Mouse (Mus musculus) liver, embryonic 13.5 days (tissue): ENCODE results near the gene Edf1. TPM values are rescaled to one million over a fixed set of nuclear protein-coding genes. Genes with fewer than 3 reads are reported as not detected.
A peak's percentile ranks its signal among the peaks of the same experiment; 100 is the strongest.

Source experiments
- ATAC-seq: fragments of 200-750 bp; cut with Nextera tagmentation; 2 replicates; pipeline ENCODE4 v1.8.0; 2017; ENCODE audit warnings: low read depth, mild to moderate bottlenecking, moderate number of reproducible peaks, moderate library complexity
- DNase-seq: peaks from one replicate; pipeline ENCODE4 v3.0.0; 2022
- H3K27ac ChIP-seq: fragments of 300-500 bp; sonication (generic); 2 replicates; pipeline ENCODE4 v1.5.1; 2015; ENCODE audit warnings: moderate library complexity, mild to moderate bottlenecking, inconsistent platforms
- H3K27me3 ChIP-seq: fragments of 300-500 bp; sonication (generic); 2 replicates; pipeline ENCODE4 v1.6.1; 2015; ENCODE audit warnings: mild to moderate bottlenecking, inconsistent platforms
- H3K36me3 ChIP-seq: fragments of 300-500 bp; sonication (generic); 2 replicates; pipeline ENCODE4 v1.6.1; 2015; ENCODE audit warnings: mild to moderate bottlenecking, inconsistent platforms
- H3K4me1 ChIP-seq: fragments of 300-500 bp; sonication (generic); replicated peaks from 2 replicates; pipeline ENCODE4 v1.6.1; 2015; ENCODE audit warnings: inconsistent platforms
- H3K4me2 ChIP-seq: fragments of 300-500 bp; sonication (generic); 2 replicates; pipeline ENCODE4 v1.6.1; 2015; ENCODE audit warnings: inconsistent platforms, mild to moderate bottlenecking, moderate library complexity
- H3K4me3 ChIP-seq: fragments of 300-500 bp; sonication (generic); replicated peaks from 2 replicates; pipeline ENCODE4 v1.5.1; 2015; ENCODE audit warnings: mild to moderate bottlenecking, inconsistent platforms
- H3K9ac ChIP-seq: fragments of 300-500 bp; sonication (generic); 2 replicates; pipeline ENCODE4 v1.6.1; 2015; ENCODE audit warnings: mild to moderate bottlenecking, inconsistent platforms
- H3K9me3 ChIP-seq: fragments of 300-500 bp; sonication (generic); replicated peaks from 2 replicates; pipeline ENCODE4 v1.6.1; 2016; ENCODE audit warnings: inconsistent platforms
- WGBS: fragments of 180-500 bp; shearing (Covaris S2); methylation state at CpG from one replicate; pipeline ENCODE4 v1.1.7; 2015; ENCODE audit not compliant: insufficient replicate concordance; 5-methylcytosine and 5-hydroxymethylcytosine counted together
- polyA plus RNA-seq: library from polyadenylated mRNA; unstranded; fragments of >200 nt; fragmentation: Nextera tagmentation; extraction: Ambion mirVana; gene quantifications from 2 replicates; pipeline ENCODE4 v1.2.1, GENCODE M21; 2015

Gene Edf1
- polyA plus RNA-seq, 1 experiment from 2014 or later = 275 TPM

GRCm38 (mm10) chr2:25584856-25585255, 27.2 kb downstream of the Edf1 start:
- ATAC-seq = no peak
- Histone ChIP-seq H3K4me2 (no peak overlapping the region), H3K4me3 (no peak overlapping the region), H3K27ac (no peak overlapping the region), H3K36me3 (peaks cover 65% of the 10 kb centered on the region), H3K9me3 (no peaks in the 10 kb centered on the region), H3K9ac (no peak overlapping the region), H3K4me1 (peaks cover 37% of the 10 kb centered on the region), H3K27me3 (peaks cover 16% of the 10 kb centered on the region)
- WGBS = 89% methylated on average over 4 of the region's 4 CpGs
- no peak for DNase-seq

- Histone ChIP-seq H3K36me3 (peaks cover 72% of the 10 kb centered on the region), H3K4me3 (no peak overlapping the region), H3K9ac (no peak overlapping the region), H3K9me3 (no peaks in the 10 kb centered on the region), H3K4me2 (no peak overlapping the region), H3K27ac (no peak overlapping the region), H3K4me1 (peaks cover 31% of the 10 kb centered on the region), H3K27me3 (peaks cover 9% of the 10 kb centered on the region)
- DNase-seq (no peak), ATAC-seq (no peak)
- WGBS = 69% methylated on average over 3 of the region's 3 CpGs
Measured at GRCm38 (mm10) chr2:25585601-25586000, 28.0 kb downstream of the Edf1 start.

DNA sequence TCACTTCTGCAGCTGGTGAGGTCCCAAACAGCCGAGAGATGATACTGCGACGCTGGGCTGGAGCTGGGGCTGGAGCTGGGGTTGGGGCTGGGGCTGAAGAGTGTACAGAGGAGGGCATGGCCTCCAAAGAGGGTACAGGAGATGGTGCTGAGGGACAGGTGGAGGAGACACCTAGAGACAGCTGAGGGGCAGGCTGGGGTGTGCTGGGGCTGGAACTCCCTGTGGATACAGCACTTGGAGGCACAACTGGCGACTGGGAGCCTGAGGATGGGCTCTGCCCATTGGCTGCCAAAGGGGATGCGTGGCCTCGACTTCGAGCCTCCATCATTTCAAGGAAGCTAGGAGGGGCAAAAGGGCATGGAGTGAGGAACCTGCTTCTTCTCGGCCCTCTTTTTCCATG, 29.6 kb downstream of the Edf1 start:
- no peaks in the 10 kb centered on the region for H3K9me3 ChIP-seq
- H3K4me2 ChIP-seq = no peak overlapping the region
- no peak for DNase-seq
- peaks cover 15% of the 10 kb centered on the region for H3K4me1 ChIP-seq
- H3K27ac ChIP-seq = no peak overlapping the region
- H3K4me3 ChIP-seq = no peak overlapping the region
- H3K9ac ChIP-seq = no peak overlapping the region
- ATAC-seq = no peak
- no peaks in the 10 kb centered on the region for H3K27me3 ChIP-seq
- WGBS = 82% methylated on average over 8 of the region's 8 CpGs
- H3K36me3 ChIP-seq = peaks cover 89% of the 10 kb centered on the region

GRCm38 (mm10) chr2:25588227-25588907, 30.7 kb downstream of the Edf1 start:
- no peaks in the 10 kb centered on the region for H3K9me3 ChIP-seq
- H3K4me1 ChIP-seq = 0 out of 2 replicates have a peak, but pooled peaks cover 4% of the 10 kb centered on the region
- ATAC-seq (no peak), DNase-seq (no peak)
- H3K4me2 ChIP-seq = no peak overlapping the region
- no peak overlapping the region for H3K9ac ChIP-seq
- 73% methylated on average over 8 of the region's 8 CpGs for WGBS
- peaks cover 93% of the 10 kb centered on the region for H3K36me3 ChIP-seq
- no peaks in the 10 kb centered on the region for H3K27me3 ChIP-seq
- H3K27ac ChIP-seq = peak overlapping the region; percentile 37; the same call in 1 of the 2 replicates
- no peak overlapping the region for H3K4me3 ChIP-seq

GRCm38 (mm10) chr2:25591863-25592262, 34.2 kb downstream of the Edf1 start:
- Histone ChIP-seq H3K4me2 (no peak overlapping the region), H3K9me3 (no peaks in the 10 kb centered on the region), H3K4me3 (no peak overlapping the region), H3K27me3 (no peaks in the 10 kb centered on the region), H3K9ac (no peak overlapping the region), H3K27ac (no peak overlapping the region), H3K36me3 (peaks cover 88% of the 10 kb centered on the region), H3K4me1 (no peaks in the 10 kb centered on the region)
- ATAC-seq (peak; percentile 41; the same call in 1 of the 2 replicates), DNase-seq (no peak)
- 69% methylated on average over 2 of the region's 2 CpGs for WGBS

DNA sequence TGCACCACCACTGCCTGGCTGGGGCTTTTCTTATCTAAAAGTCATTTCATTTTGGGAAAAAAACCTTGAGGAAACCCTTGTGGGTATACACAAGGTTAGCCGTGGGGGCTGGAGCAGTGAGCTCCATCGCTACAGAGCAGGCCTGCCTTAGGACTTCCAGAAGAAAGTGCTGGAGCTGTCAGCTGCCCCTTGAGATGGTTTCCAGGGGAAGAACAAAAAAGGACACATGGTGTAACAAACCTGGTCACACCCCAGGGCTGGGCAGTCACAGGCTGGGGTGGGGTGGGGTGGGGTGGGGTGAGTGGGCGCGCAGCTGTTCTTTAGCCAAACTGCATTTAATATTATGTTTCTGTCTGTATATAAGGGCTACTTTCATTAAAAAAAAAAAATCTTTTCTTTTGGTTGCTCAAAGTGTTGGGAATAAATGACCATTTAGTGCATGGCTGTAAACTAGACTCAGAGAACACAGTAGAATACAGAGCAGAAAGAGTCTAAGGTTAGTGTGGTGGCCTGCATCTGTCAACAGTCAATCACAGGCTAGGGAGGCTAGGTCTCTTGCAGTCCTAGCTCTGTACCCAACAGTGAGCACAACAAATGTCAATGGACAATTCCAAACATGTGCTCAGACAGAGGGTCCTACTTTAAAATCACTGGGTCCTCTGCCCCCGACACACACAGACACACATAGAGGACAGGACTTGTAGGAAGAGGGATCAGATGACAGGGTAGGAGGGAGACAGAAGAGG, 39.3 kb downstream of the Edf1 start:
- Histone ChIP-seq H3K9me3 (no peaks in the 10 kb centered on the region), H3K9ac (no peak overlapping the region), H3K4me1 (peaks cover 16% of the 10 kb centered on the region), H3K4me2 (no peak overlapping the region), H3K27ac (no peak overlapping the region), H3K27me3 (no peaks in the 10 kb centered on the region), H3K36me3 (peaks cover 95% of the 10 kb centered on the region), H3K4me3 (no peak overlapping the region)
- 88% methylated on average over 5 of the region's 5 CpGs for WGBS
- DNase-seq = no peak
- ATAC-seq = no peak

- no peaks in the 10 kb centered on the region for H3K9me3 ChIP-seq
- H3K4me1 ChIP-seq = peaks cover 16% of the 10 kb centered on the region
- WGBS = 80% methylated on average over 1 of the region's 1 CpGs
- H3K36me3 ChIP-seq = peaks cover 95% of the 10 kb centered on the region
- no peaks in the 10 kb centered on the region for H3K27me3 ChIP-seq
- no peak overlapping the region for H3K9ac ChIP-seq
- H3K4me3 ChIP-seq = no peak overlapping the region
- ATAC-seq = no peak
- no peak overlapping the region for H3K27ac ChIP-seq
- no peak overlapping the region for H3K4me2 ChIP-seq
- DNase-seq = no peak
Measured at GRCm38 (mm10) chr2:25598749-25599148, 41.1 kb downstream of the Edf1 start.

GRCm38 (mm10) chr2:25600037-25600436, 42.4 kb downstream of the Edf1 start:
- Histone ChIP-seq H3K27me3 (no peaks in the 10 kb centered on the region), H3K9me3 (no peaks in the 10 kb centered on the region), H3K4me2 (no peak overlapping the region), H3K4me3 (no peak overlapping the region), H3K9ac (no peak overlapping the region), H3K27ac (no peak overlapping the region), H3K4me1 (peaks cover 24% of the 10 kb centered on the region), H3K36me3 (peaks cover 91% of the 10 kb centered on the region)
- WGBS = 77% methylated on average over 2 of the region's 2 CpGs
- DNase-seq = no peak
- ATAC-seq = peak; percentile 61

GRCm38 (mm10) chr2:25602526-25602925, 44.9 kb downstream of the Edf1 start:
- Histone ChIP-seq H3K27ac (no peak overlapping the region), H3K4me2 (no peak overlapping the region), H3K9me3 (no peaks in the 10 kb centered on the region), H3K36me3 (peaks cover 66% of the 10 kb centered on the region), H3K27me3 (no peaks in the 10 kb centered on the region), H3K4me3 (no peak overlapping the region), H3K9ac (no peak overlapping the region), H3K4me1 (peaks cover 43% of the 10 kb centered on the region)
- DNase-seq (no peak), ATAC-seq (no peak)
- 86% methylated on average over 5 of the region's 5 CpGs for WGBS

DNA sequence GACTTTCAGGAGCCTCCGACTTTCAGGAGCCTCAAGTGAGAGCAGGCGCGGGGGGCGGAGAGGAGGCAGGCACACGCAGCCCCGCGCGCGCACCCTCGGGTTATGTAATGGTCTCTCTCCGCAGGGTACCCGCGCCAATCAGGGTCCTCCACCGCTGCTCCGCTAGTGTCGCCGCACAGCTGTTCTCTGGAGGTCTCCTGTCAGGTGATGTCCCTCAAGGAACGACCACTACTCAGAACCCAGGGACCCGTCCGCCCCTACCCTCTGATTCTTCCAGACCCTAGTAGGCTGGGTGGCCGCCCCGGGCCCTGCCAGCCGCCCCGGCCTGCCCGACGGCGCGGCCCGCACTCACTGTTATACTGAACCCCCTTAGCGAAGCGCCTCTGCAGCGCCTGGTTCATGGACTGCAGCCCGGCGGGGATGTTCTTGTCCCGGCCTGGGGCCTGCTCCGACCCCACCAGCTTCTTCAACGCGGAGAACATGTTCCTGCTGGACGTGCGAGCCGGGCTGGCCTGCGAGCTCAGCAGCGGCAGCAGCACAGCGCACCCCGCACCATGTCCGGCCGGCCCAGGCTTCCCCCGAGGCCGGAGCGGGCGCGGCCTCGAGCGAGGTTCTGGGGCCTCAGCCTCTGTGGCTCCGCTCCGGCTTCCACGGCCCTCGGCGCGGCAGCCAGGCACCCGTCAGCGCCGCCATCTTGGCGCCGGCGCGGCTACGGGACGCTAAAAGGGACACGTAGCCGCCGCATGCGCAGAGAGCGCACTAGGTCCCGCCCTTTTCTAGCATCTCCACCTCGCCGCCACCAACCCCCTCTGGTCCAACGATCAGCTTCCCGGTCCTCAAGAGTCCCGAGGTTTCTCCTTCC, 50.3 kb downstream of the Edf1 start, which contains the start of gene Rabl6:
Gene Rabl6, minus strand, starts transcription at position 761 of the 862 bp plus-strand sequence.
- Histone ChIP-seq H3K4me1 (peaks cover 35% of the 10 kb centered on the region), H3K9ac (peak within 1 kb of the TSS; percentile 94), H3K36me3 (peaks cover 12% of the 10 kb centered on the region), H3K9me3 (no peaks in the 10 kb centered on the region), H3K4me2 (peak within 1 kb of the TSS; percentile 79), H3K4me3 (peak within 1 kb of the TSS; percentile 86), H3K27ac (peak within 1 kb of the TSS; percentile 88), H3K27me3 (peaks cover 5% of the 10 kb centered on the region)
- peak; percentile 78 for DNase-seq
- peak; percentile 85 for ATAC-seq
- WGBS = under 1% methylated on average over 80 of the region's 80 CpGs

- H3K4me1 ChIP-seq = peaks cover 35% of the 10 kb centered on the region
- WGBS = 47% methylated on average over 10 of the region's 10 CpGs
- peaks cover 11% of the 10 kb centered on the region for H3K27me3 ChIP-seq
- no peak for DNase-seq
- H3K27ac ChIP-seq = 0 out of 2 replicates have a peak overlapping the region, but pooled peaks have one; percentile 24
- H3K9ac ChIP-seq = peak overlapping the region; percentile 94; the same call in 1 of the 2 replicates
- peak overlapping the region; percentile 79 for H3K4me2 ChIP-seq
- 0 out of 2 replicates have a peak, but pooled peaks cover 5% of the 10 kb centered on the region for H3K36me3 ChIP-seq
- ATAC-seq = peak; percentile 17; the same call in 1 of the 2 replicates
- H3K9me3 ChIP-seq = no peaks in the 10 kb centered on the region
- peak overlapping the region; percentile 86 for H3K4me3 ChIP-seq
Measured at GRCm38 (mm10) chr2:25608671-25609070, 51.0 kb downstream of the Edf1 start.
